Mouse (Mus musculus): ENCODE data around the gene Prkg1. TPM values are rescaled to one million over a fixed set of nuclear protein-coding genes. Genes with fewer than 3 reads are reported as not detected.

Gene Prkg1
- polyA plus RNA-seq, 1 experiment = 5.9 TPM

DNA sequence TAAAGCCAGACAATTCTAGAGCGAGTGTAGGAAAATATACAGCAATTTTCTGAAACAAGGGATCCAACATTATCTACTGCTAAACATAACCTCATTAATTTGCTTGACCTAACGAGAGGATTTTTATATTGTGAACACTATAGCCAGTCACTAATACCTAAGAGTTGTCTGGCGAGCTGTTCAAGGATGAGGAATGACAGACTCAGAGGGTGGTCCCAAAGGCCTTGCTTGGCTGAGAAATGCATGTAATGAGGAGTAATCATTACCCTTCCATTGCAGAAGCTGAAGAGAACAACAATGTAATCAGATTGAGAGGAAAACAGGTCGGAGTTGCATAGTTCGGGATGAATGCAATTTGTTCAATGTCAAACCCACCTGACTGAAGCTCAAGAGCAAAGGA, 174.1 kb downstream of the Prkg1 start:
- no peak overlapping the region for H3K4me3 ChIP-seq (ENCODE audit: insufficient read depth, low read length)
- no peaks in the 10 kb centered on the region for H3K4me1 ChIP-seq (ENCODE audit: control insufficient read depth, insufficient read depth, low read length)
- H3K27ac ChIP-seq (ENCODE audit: insufficient read depth, low read length) = no peak overlapping the region
- TF ChIP-seq POLR2A (IDR thresholded peaks at IDR 0.05; ENCODE audit: extremely low read depth, insufficient read depth, low read length) (no peak), CTCF (IDR thresholded peaks at IDR 0.05; ENCODE audit: extremely low read depth, insufficient read depth, low read length) (no peak)

DNA sequence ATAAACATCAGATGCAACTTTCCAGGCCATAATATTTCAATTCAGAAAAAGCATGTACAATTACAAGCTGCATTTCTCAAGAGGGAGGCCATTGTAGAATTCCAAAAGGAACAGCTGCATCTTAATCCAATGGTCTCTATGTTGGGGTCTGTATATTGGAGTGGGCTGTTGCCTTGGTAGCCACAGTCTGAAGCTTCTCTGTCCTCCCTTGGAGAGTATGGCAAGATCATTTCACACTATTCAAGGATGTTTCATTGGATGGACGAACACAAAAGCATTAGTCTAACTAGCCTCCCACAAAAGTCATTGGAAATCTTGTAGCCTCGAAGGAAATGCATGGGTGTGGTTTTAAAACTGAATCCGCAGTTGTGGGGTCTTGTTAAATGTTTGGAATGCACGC, 187.7 kb downstream of the Prkg1 start:
- H3K4me1 ChIP-seq (ENCODE audit: control insufficient read depth, insufficient read depth, low read length) = no peaks in the 10 kb centered on the region
- H3K27ac ChIP-seq (ENCODE audit: insufficient read depth, low read length) = no peak overlapping the region
- TF ChIP-seq POLR2A (IDR thresholded peaks at IDR 0.05; ENCODE audit: extremely low read depth, insufficient read depth, low read length) (no peak), CTCF (IDR thresholded peaks at IDR 0.05; ENCODE audit: extremely low read depth, insufficient read depth, low read length) (no peak)
- H3K4me3 ChIP-seq (ENCODE audit: insufficient read depth, low read length) = no peak overlapping the region

DNA sequence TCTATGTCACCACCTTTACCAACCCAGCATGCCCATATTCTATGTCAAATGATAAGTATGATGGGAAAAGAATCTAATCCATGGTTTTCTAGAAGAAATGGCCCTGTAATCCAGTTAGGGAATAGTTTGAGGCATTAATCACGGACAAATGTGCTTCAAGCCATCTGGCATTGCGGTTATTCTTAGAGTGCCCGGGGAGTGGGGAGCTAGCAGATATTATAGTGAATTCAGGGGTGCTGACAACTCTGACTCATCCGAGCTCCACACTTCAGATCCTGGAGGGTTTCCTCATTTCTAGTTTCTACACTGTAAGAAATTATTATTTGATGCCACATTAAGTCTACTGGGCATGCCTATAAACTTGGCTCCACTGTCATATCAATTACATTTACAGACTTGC, 200.5 kb downstream of the Prkg1 start:
- H3K4me1 ChIP-seq (ENCODE audit: control insufficient read depth, insufficient read depth, low read length) = no peaks in the 10 kb centered on the region
- no peak for TF ChIP-seq CTCF (IDR thresholded peaks at IDR 0.05; ENCODE audit: extremely low read depth, insufficient read depth, low read length)
- TF ChIP-seq POLR2A (IDR thresholded peaks at IDR 0.05; ENCODE audit: extremely low read depth, insufficient read depth, low read length) = no peak
- H3K4me3 ChIP-seq (ENCODE audit: insufficient read depth, low read length) = no peak overlapping the region
- no peak overlapping the region for H3K27ac ChIP-seq (ENCODE audit: insufficient read depth, low read length)

DNA sequence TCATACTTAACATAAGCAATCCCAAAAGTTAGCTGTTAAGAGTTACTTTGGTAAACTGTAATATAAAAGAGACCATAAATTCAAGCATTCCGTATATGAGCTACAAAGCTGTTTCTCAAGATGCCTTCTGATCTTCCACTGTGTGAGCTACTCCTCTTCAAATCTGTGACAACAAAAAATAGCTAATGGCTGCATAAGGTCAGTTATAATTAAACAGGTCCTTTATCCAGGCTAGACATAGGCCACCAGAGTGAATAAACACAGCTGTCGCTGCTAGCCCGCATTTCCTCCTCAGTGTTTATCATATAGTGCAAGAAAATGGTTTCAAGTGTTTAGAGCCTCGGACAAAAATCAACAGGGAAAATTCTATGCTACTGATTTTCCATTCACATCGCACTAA, 218.8 kb downstream of the Prkg1 start:
- Histone ChIP-seq H3K4me1 (ENCODE audit: control insufficient read depth, insufficient read depth, low read length) (no peaks in the 10 kb centered on the region), H3K4me3 (ENCODE audit: insufficient read depth, low read length) (no peak overlapping the region), H3K27ac (ENCODE audit: insufficient read depth, low read length) (no peak overlapping the region)
- no peak for TF ChIP-seq CTCF (IDR thresholded peaks at IDR 0.05; ENCODE audit: extremely low read depth, insufficient read depth, low read length)
- no peak for TF ChIP-seq POLR2A (IDR thresholded peaks at IDR 0.05; ENCODE audit: extremely low read depth, insufficient read depth, low read length)

DNA sequence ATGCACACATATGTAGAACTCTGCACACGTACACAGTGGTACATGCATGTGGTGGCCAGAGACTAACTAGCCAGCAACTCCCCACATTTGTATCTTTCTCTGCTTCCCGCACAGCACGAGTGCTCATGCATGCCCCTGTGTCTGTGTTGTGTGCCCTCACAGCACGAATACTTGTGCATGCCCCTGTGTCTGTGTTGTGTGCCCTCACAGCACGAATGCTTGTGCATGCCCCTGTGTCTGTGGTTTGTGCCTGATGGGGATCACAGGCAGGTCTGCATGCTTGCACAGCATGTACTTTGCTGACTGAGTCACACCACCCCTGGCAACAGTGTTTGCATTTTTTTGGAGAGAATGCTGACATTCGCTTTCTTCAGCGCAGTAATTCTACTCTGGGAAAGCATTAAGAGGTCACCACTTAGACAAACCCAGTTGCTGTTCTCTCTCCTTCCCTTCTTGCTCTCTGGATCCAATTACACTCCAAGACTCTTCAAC, 233.5 kb downstream of the Prkg1 start:
- Histone ChIP-seq H3K27ac (ENCODE audit: insufficient read depth, low read length) (no peak overlapping the region), H3K4me1 (ENCODE audit: control insufficient read depth, insufficient read depth, low read length) (peaks cover 1% of the 10 kb centered on the region; the same call in 1 of the 2 replicates), H3K4me3 (ENCODE audit: insufficient read depth, low read length) (no peak overlapping the region)
- TF ChIP-seq CTCF (IDR thresholded peaks at IDR 0.05; ENCODE audit: extremely low read depth, insufficient read depth, low read length) (no peak), POLR2A (IDR thresholded peaks at IDR 0.05; ENCODE audit: extremely low read depth, insufficient read depth, low read length) (no peak)

DNA sequence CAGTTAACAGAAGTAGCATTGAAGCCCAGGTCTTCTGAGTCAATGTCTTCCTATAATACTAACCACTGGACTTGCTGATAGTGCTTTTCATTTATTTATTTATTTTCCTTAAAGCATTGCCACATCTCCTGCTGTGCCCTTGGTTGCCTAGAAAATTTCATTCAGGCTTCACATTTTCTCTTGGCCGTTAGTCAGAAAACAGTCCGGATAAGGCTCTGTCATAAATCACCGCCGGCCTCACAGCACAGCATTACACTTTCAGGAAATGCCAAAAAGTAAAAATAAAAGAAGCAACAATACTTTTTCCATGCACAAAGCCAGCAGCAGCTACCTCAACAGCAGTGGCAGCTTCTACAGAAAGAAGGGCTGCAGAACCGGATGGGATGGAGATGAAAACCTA, 234.2 kb downstream of the Prkg1 start:
- Histone ChIP-seq H3K27ac (ENCODE audit: insufficient read depth, low read length) (no peak overlapping the region), H3K4me3 (ENCODE audit: insufficient read depth, low read length) (no peak overlapping the region), H3K4me1 (ENCODE audit: control insufficient read depth, insufficient read depth, low read length) (peaks cover 1% of the 10 kb centered on the region; the same call in 1 of the 2 replicates)
- TF ChIP-seq POLR2A (IDR thresholded peaks at IDR 0.05; ENCODE audit: extremely low read depth, insufficient read depth, low read length) = no peak
- TF ChIP-seq CTCF (IDR thresholded peaks at IDR 0.05; ENCODE audit: extremely low read depth, insufficient read depth, low read length) = no peak

DNA sequence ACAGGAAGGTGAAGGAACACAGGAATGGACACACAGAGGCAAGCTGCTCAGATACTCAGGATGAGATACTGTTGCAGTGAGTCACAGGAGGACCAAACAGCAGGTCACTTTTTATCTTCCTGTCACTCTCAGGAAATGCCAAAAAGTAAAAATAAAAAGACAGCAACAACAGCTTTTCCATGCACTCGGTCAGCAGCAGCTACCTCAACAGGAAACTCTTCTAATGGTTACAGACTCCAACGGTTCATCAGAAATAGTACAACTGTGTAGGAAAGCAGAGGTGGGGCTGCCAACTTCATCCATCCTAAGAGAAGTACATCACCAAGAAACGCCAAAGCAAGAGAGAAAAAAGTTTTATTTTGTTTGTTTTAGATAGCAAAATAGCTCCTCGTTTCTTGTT, 234.9 kb downstream of the Prkg1 start:
- Histone ChIP-seq H3K4me1 (ENCODE audit: control insufficient read depth, insufficient read depth, low read length) (peaks cover 1% of the 10 kb centered on the region; the same call in 1 of the 2 replicates), H3K4me3 (ENCODE audit: insufficient read depth, low read length) (no peak overlapping the region), H3K27ac (ENCODE audit: insufficient read depth, low read length) (no peak overlapping the region)
- TF ChIP-seq CTCF (IDR thresholded peaks at IDR 0.05; ENCODE audit: extremely low read depth, insufficient read depth, low read length) = no peak
- no peak for TF ChIP-seq POLR2A (IDR thresholded peaks at IDR 0.05; ENCODE audit: extremely low read depth, insufficient read depth, low read length)

DNA sequence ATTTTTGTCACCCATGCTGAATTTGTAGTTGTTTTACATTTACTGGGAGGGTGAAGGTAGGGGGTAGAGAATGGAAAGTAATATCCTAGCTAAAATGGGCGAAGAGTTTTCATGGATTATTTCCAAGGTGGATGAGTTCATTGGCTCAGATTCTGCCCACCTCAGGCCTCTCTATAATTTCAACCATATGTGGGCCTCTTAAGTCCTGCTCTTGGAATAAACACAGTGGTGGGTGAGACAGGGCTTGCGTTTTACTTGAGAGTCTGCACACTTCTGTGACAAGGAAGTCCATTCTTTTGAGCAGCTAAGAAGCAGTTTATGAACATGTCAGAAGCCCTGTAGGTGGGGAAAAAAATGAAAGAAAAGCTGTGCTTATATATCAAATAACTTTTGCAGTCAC, 250.3 kb downstream of the Prkg1 start:
- TF ChIP-seq POLR2A (IDR thresholded peaks at IDR 0.05; ENCODE audit: extremely low read depth, insufficient read depth, low read length) (no peak), CTCF (IDR thresholded peaks at IDR 0.05; ENCODE audit: extremely low read depth, insufficient read depth, low read length) (no peak)
- no peak overlapping the region for H3K4me3 ChIP-seq (ENCODE audit: insufficient read depth, low read length)
- H3K27ac ChIP-seq (ENCODE audit: insufficient read depth, low read length) = no peak overlapping the region
- H3K4me1 ChIP-seq (ENCODE audit: control insufficient read depth, insufficient read depth, low read length) = 0 out of 2 replicates have a peak, but pooled peaks cover 1% of the 10 kb centered on the region

DNA sequence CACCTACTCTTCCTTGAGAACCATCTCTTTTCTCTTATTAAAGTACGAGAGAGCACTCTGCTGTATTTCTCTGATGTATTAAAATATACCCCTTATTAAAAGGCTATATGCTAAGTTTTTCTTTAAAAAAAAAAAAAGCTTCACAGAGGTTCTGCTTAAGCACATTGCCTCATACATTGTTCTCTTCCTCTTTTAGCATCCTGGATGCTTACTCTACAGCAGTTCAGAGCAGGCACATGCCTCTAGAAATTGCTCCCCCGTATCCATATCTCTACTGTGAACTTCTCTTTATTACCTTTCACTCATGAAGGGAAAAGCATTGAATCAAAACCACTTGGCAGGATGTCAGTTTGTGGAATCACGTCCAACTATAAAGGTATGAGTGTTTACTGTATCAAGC, 257.0 kb downstream of the Prkg1 start:
- no peak for TF ChIP-seq POLR2A (IDR thresholded peaks at IDR 0.05; ENCODE audit: extremely low read depth, insufficient read depth, low read length)
- no peak for TF ChIP-seq CTCF (IDR thresholded peaks at IDR 0.05; ENCODE audit: extremely low read depth, insufficient read depth, low read length)
- Histone ChIP-seq H3K4me3 (ENCODE audit: insufficient read depth, low read length) (no peak overlapping the region), H3K4me1 (ENCODE audit: control insufficient read depth, insufficient read depth, low read length) (no peaks in the 10 kb centered on the region)

DNA sequence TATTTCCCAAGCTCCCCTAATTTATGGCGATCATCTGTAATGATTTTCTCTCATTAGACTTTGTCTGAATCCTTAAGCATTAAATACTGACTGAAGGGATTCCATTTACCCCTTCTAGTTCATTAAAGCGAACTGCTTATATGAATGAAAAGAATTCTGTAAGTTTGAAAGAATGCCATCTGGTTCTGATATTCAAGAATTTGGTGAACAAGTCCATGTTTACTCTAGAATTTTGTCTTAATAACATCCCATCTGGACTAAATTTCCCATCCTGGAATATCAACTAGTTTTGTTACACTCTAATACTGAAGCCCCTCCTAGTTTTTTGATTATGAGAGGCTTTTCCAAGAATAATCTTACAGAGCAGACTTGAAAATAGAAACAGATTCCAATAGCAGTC, 258.5 kb downstream of the Prkg1 start:
- H3K27ac ChIP-seq (ENCODE audit: insufficient read depth, low read length) = no peak overlapping the region
- H3K4me3 ChIP-seq (ENCODE audit: insufficient read depth, low read length) = no peak overlapping the region
- no peak for TF ChIP-seq POLR2A (IDR thresholded peaks at IDR 0.05; ENCODE audit: extremely low read depth, insufficient read depth, low read length)
- no peak for TF ChIP-seq CTCF (IDR thresholded peaks at IDR 0.05; ENCODE audit: extremely low read depth, insufficient read depth, low read length)
- no peaks in the 10 kb centered on the region for H3K4me1 ChIP-seq (ENCODE audit: control insufficient read depth, insufficient read depth, low read length)

More for the DNA sequence above, 257.0 kb downstream of the Prkg1 start:
- H3K27ac ChIP-seq (ENCODE audit: insufficient read depth, low read length) = no peak overlapping the region
